Mouse (Mus musculus) heart, adult 2 months (tissue): ENCODE measurements at regions not wholly inside any gene's neighbourhood (a gene's known extent, or its start where the extent isn't known, plus 50 kb on each side); places are given as distances from the start of the nearest gene placed in this dataset.

Experiments
- DNase-seq, 2 experiments: peaks; one replicate each; pipeline ENCODE4 v3.0.0; 2021
- H3K27ac ChIP-seq: fragments of 200-600 bp; 2 replicates; pipeline ENCODE4 v1.8.1; 2022
- H3K27me3 ChIP-seq: fragments of 200-500 bp; 2 replicates; pipeline ENCODE4 v1.6.1; 2012; ENCODE audit warnings: mild to moderate bottlenecking, low read length, inconsistent platforms, mixed read lengths; ENCODE audit not compliant: control insufficient read depth, insufficient read depth
- H3K36me3 ChIP-seq: fragments of 200-500 bp; 2 replicates; pipeline ENCODE4 v1.6.1; 2012; ENCODE audit warnings: low read length, inconsistent platforms; ENCODE audit not compliant: control insufficient read depth, insufficient read depth
- H3K4me1 ChIP-seq: fragments of 200-500 bp; 2 replicates; pipeline ENCODE4 v1.6.1; 2011; ENCODE audit warnings: low read length; ENCODE audit not compliant: control insufficient read depth, insufficient read depth
- H3K4me3 ChIP-seq: fragments of 200-600 bp; 2 replicates; pipeline ENCODE4 v1.8.1; 2022
- H3K79me2 ChIP-seq: fragments of 200-500 bp; replicated peaks from 2 replicates; pipeline ENCODE4 v1.6.1; 2012; ENCODE audit warnings: mild to moderate bottlenecking, inconsistent platforms, low read length, moderate library complexity, mixed read lengths; ENCODE audit not compliant: control insufficient read depth, insufficient read depth
- H3K9ac ChIP-seq: fragments of 200-500 bp; 2 replicates; pipeline ENCODE4 v1.6.1; 2012; ENCODE audit warnings: low read depth, mild to moderate bottlenecking, control low read depth, inconsistent platforms, low read length, mixed read lengths
- CTCF ChIP-seq: fragments of 200-600 bp; IDR thresholded peaks from 2 replicates; pipeline ENCODE4 v1.8.1; 2022; ENCODE audit warnings: antibody characterized with exemption, mild to moderate bottlenecking, moderate library complexity
- EP300 ChIP-seq: fragments of 200-500 bp; IDR thresholded peaks from 2 replicates; pipeline ENCODE4 v1.6.1; 2011; ENCODE audit warnings: low read depth, low read length, control low read depth; ENCODE audit not compliant: insufficient read depth
- POLR2A ChIP-seq: fragments of 200-500 bp; IDR thresholded peaks from 2 replicates; pipeline ENCODE4 v1.6.1; 2011; ENCODE audit warnings: mild to moderate bottlenecking, low read depth, low read length, control low read depth; ENCODE audit not compliant: insufficient read depth
- WGBS: fragments of 180-500 bp; shearing (Covaris S2); methylation state at CpG from one replicate; pipeline ENCODE4 v1.1.7; 2018; 5-methylcytosine and 5-hydroxymethylcytosine counted together
- intact Hi-C: fragments of 180-260 bp; cut with DNase I; formaldehyde crosslinking; loops from one replicate; pipeline ENCODE4 v1.15.1; 2025

DNA sequence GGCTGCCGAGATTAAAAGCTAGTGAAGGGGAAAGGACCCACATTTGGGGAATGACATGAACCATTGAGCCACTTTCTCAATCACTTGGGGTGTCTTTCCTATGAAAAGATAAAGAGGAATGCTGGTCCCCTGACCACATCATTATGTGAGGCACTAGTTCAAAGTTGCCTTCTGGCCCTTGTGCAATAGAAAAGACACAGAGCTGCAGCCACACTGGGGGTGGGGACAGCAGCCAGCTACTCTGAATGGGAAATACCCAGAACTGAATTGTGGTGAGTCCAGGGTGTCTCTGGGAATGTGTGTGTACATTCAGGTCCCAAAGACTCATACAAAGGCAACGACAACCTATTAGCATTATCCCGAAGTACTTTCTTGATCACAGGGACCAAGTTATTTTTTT lies 172.3 kb upstream of the Gm765 start:
- Histone ChIP-seq H3K36me3 (no peaks in the 10 kb centered on the region), H3K27ac (no peak overlapping the region), H3K27me3 (no peaks in the 10 kb centered on the region), H3K4me3 (no peak overlapping the region), H3K79me2 (no peaks in the 10 kb centered on the region), H3K9ac (no peak overlapping the region), H3K4me1 (no peaks in the 10 kb centered on the region; the same call in 1 of the 2 replicates)
- DNase-seq: no peak
- intact Hi-C loops: no loop called here
- 80% methylated on average over 3 of the region's 3 CpGs for WGBS
- TF ChIP-seq EP300 (no peak), CTCF (no peak), POLR2A (no peak)

DNA sequence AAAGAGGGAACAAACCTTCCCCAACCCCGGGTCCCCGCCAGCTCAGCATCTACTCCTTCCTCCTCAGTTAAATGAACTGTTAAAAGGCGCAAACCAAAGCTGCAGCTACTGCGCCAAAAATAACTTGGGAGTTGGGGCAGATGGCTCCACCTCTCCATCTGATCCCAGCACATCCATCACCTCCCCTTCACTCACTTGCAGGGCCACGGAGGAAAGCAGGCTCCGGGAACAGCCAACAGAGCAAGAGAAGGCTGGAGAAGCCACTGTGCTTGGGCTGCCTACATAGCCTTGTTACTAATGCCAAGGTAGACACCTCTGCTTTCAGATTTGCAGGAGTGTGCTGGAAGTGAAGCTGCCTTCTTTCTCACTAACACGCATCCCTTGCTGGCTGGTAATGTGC lies 171.8 kb upstream of the Gm765 start:
- Histone ChIP-seq H3K4me3 (no peak overlapping the region), H3K79me2 (no peaks in the 10 kb centered on the region), H3K27ac (no peak overlapping the region), H3K4me1 (no peaks in the 10 kb centered on the region; the same call in 1 of the 2 replicates), H3K9ac (no peak overlapping the region), H3K36me3 (no peaks in the 10 kb centered on the region), H3K27me3 (no peaks in the 10 kb centered on the region)
- DNase-seq: no peak
- TF ChIP-seq EP300: no peak
- TF ChIP-seq POLR2A: no peak
- TF ChIP-seq CTCF: no peak
- WGBS: 50% methylated on average over 7 of the region's 7 CpGs
- intact Hi-C loops: no loop called here

DNA sequence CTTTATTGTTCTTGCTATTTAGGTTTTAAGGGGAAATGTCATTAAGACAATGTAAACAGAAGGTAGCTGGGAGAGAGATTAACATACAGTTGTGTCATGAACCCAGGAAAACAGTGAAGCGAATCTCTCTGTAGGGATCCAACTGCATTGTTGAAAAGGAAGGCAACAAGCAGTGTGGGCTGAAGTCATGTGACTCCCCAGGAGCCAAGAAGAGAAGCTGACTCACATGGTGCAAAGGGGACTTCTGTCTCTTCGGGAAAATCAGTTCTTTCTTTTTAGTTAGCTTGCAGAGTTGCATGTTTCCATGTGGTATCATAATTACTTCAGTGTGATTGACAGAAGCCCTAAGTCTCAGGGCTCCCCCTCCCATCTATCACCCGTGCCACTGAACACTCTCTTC lies 170.7 kb upstream of the Gm765 start:
- DNase-seq: no peak
- Histone ChIP-seq H3K27me3 (no peaks in the 10 kb centered on the region), H3K4me3 (no peak overlapping the region), H3K36me3 (no peaks in the 10 kb centered on the region), H3K27ac (no peak overlapping the region), H3K4me1 (no peaks in the 10 kb centered on the region; the same call in 1 of the 2 replicates), H3K79me2 (no peaks in the 10 kb centered on the region), H3K9ac (no peak overlapping the region)
- no peak for TF ChIP-seq CTCF
- no peak for TF ChIP-seq EP300
- TF ChIP-seq POLR2A: no peak
- intact Hi-C loops: no loop called here
- 24% methylated on average over 3 of the region's 3 CpGs for WGBS

DNA sequence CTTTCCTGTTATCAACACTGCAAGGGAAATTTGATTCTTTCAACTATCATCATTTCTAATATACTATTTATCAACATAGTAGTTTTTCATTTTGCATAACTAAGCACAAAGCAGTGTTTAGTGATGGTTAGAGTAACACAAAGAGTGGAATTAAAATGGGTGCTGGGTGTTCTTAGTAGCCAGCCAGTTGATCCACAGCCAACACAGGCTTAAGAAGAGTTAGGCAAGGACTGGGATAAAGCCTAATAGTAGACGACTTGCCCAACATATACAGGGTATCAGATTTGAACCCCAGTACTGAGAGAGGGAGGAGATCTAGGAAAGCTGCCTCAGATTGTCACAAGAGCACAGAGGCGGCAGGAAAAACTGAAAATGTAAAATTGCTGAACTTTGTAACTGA lies 160.2 kb upstream of the Gm765 start:
- Histone ChIP-seq H3K4me3 (no peak overlapping the region), H3K79me2 (no peaks in the 10 kb centered on the region), H3K27me3 (no peaks in the 10 kb centered on the region), H3K4me1 (no peaks in the 10 kb centered on the region), H3K27ac (no peak overlapping the region), H3K9ac (no peak overlapping the region), H3K36me3 (no peaks in the 10 kb centered on the region)
- DNase-seq: no peak
- intact Hi-C loops: no loop called here
- 66% methylated on average over 2 of the region's 2 CpGs for WGBS
- TF ChIP-seq POLR2A (no peak), CTCF (no peak), EP300 (no peak)

DNA sequence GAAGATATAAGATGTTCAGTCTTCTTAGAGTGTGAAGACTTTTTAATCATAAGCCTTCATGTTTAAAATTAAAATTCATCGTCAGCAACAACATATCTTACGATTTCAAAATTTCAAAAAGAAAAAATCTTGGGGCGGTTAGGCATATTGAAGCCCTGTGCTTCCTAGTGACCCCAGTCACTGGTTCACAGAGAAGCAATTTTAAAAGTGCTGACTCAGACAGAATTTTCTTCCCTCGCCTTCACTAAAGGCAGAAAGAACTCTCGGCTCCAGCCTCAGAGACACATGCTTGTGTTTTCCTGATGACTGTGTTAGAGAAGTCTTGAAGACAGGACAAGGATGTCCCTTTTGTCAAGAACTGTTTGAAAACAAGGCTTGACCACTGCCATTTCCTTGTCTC lies 157.2 kb upstream of the Gm765 start:
- no peak overlapping the region for H3K9ac ChIP-seq
- intact Hi-C loops: no loop called here
- H3K4me1 ChIP-seq: no peaks in the 10 kb centered on the region
- H3K79me2 ChIP-seq: no peaks in the 10 kb centered on the region
- TF ChIP-seq POLR2A: no peak
- TF ChIP-seq EP300: no peak
- no peak for TF ChIP-seq CTCF
- DNase-seq: no peak
- no peaks in the 10 kb centered on the region for H3K36me3 ChIP-seq
- H3K4me3 ChIP-seq: no peak overlapping the region
- 79% methylated on average over 5 of the region's 5 CpGs for WGBS
- H3K27ac ChIP-seq: no peak overlapping the region
- H3K27me3 ChIP-seq: no peaks in the 10 kb centered on the region

DNA sequence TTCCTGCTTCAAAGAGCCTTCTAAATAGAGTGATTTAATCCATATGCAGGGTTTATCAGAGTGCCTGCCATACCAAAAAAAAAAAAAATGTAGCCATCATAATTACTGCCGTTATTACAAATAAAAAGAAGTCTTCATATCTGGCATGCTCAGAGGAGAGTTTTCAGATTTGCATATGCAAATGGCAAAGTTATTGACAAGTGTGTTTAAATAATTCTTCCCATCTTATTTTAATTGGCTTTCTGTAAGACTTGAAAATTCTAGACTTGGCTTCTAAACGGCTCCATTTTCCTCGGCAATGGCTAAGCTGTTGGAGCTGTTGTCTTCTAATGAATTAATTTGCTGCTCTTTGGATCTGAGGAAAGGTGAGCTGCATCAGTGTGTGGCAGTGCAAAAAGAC lies 144.1 kb upstream of the Gm765 start:
- Histone ChIP-seq H3K27me3 (no peaks in the 10 kb centered on the region), H3K79me2 (no peaks in the 10 kb centered on the region), H3K36me3 (no peaks in the 10 kb centered on the region), H3K9ac (no peak overlapping the region), H3K27ac (no peak overlapping the region), H3K4me1 (no peaks in the 10 kb centered on the region), H3K4me3 (no peak overlapping the region)
- intact Hi-C loops: no loop called here
- no peak for DNase-seq
- TF ChIP-seq CTCF (no peak), EP300 (no peak), POLR2A (no peak)
- 82% methylated on average over 3 of the region's 3 CpGs for WGBS
